In genomic region chr1:33733044-33733443, GRCm38 (mm10) we compare ENCODE assay signal across 21 mouse cellular contexts. TPM values are rescaled to one million over a fixed set of nuclear protein-coding genes. Genes with fewer than 3 reads are reported as not detected.
DNase-seq lines count a peak whose midpoint lies in the region; ATAC-seq and TF ChIP-seq lines count a peak whose summit lies in the region.
"Had no signal": no experiment of that assay in that cellular context is flagged by ENCODE, and none has a peak within 500 bp of the region (broad histone marks: within the 10 kb centered on the region; RNA-seq: fewer than 3 reads in every experiment).

No protein-coding gene starts in this region.

- no peaks in the 10 kb centered on the region for H3K9me3 ChIP-seq in embryonic facial prominence, embryonic 15.5 days (replicated peaks)
- no peaks in the 10 kb centered on the region for H3K9me3 ChIP-seq in embryonic facial prominence, embryonic 10.5 days
- no peaks in the 10 kb centered on the region for H3K9me3 ChIP-seq in kidney, postnatal 0 days (replicated peaks; ENCODE audit: low read length)
- H3K9me3 ChIP-seq in neural tube, embryonic 14.5 days (ENCODE audit: control insufficient read depth, low read length): no peaks in the 10 kb centered on the region
- H3K9me3 ChIP-seq in neural tube, embryonic 15.5 days (replicated peaks): no peaks in the 10 kb centered on the region
- no peaks in the 10 kb centered on the region for H3K9me3 ChIP-seq in stomach, postnatal 0 days (ENCODE audit: control insufficient read depth, low read length)
- H3K9me3 ChIP-seq: embryonic facial prominence, embryonic 12.5 days; forebrain, embryonic 15.5 days; G1E; heart, embryonic 13.5 days; liver, embryonic 13.5 days; megakaryocyte, embryonic 14.5 days; neural tube, embryonic 13.5 days had no signal

- no peaks in the 10 kb centered on the region for H3K27me3 ChIP-seq in embryonic facial prominence, embryonic 15.5 days
- H3K27me3 ChIP-seq in embryonic facial prominence, embryonic 10.5 days (replicated peaks; ENCODE audit: low read depth, poor library complexity, severe bottlenecking): no peaks in the 10 kb centered on the region
- no peaks in the 10 kb centered on the region for H3K27me3 ChIP-seq in kidney, postnatal 0 days (ENCODE audit: insufficient read depth, low read length)
- no peaks in the 10 kb centered on the region for H3K27me3 ChIP-seq in neural tube, embryonic 14.5 days (ENCODE audit: control insufficient read depth, insufficient read depth, low read length)
- H3K27me3 ChIP-seq in neural tube, embryonic 15.5 days (replicated peaks): no peaks in the 10 kb centered on the region
- no peaks in the 10 kb centered on the region for H3K27me3 ChIP-seq in stomach, postnatal 0 days (ENCODE audit: control insufficient read depth, insufficient read depth, low read length)
- H3K27me3 ChIP-seq: embryonic facial prominence, embryonic 12.5 days; forebrain, embryonic 15.5 days; heart, embryonic 13.5 days; liver, embryonic 13.5 days; megakaryocyte, embryonic 14.5 days; neural tube, embryonic 13.5 days had no signal

- no peak overlapping the region for H3K9ac ChIP-seq in embryonic facial prominence, embryonic 15.5 days
- no peak overlapping the region for H3K9ac ChIP-seq in kidney, postnatal 0 days (ENCODE audit: low read depth, low read length)
- no peak overlapping the region for H3K9ac ChIP-seq in neural tube, embryonic 14.5 days (replicated peaks; ENCODE audit: low read depth, low read length)
- no peak overlapping the region for H3K9ac ChIP-seq in neural tube, embryonic 15.5 days (replicated peaks)
- H3K9ac ChIP-seq in stomach, postnatal 0 days (ENCODE audit: low read length): no peak overlapping the region
- H3K9ac ChIP-seq: embryonic facial prominence, embryonic 12.5 days; forebrain, embryonic 15.5 days; heart, embryonic 13.5 days; liver, embryonic 13.5 days; neural tube, embryonic 13.5 days had no signal

- no peak for DNase-seq in embryonic facial prominence, embryonic 10.5 days (ENCODE audit: low spot score)
- DNase-seq in kidney, postnatal 0 days (ENCODE audit: low spot score): no peak
- DNase-seq in kidney, adult 11 months: no peak
- no peak for DNase-seq in stomach, postnatal 0 days (ENCODE audit: low spot score)
- no peak for DNase-seq in thymus, postnatal 10 days (ENCODE audit: low spot score in 2 of 2)
- DNase-seq: cerebellum, adult 2 months; gastrocnemius, adult 2 months; heart, adult 11 months; liver, embryonic 13.5 days; right cerebral cortex, postnatal 14 days; spleen, adult 18-20 months; thymus, adult 2 months had no signal

- 81% methylated on average over 9 of the region's 9 CpGs for WGBS in embryonic facial prominence, embryonic 15.5 days
- WGBS in embryonic facial prominence, embryonic 10.5 days: 90% methylated on average over 9 of the region's 9 CpGs
- WGBS in kidney, postnatal 0 days: 84% methylated on average over 9 of the region's 9 CpGs
- WGBS in neural tube, embryonic 14.5 days: 90% methylated on average over 9 of the region's 9 CpGs
- 91% methylated on average over 9 of the region's 9 CpGs for WGBS in neural tube, embryonic 15.5 days
- WGBS in stomach, postnatal 0 days: 80% methylated on average over 9 of the region's 9 CpGs

- TF ChIP-seq EP300 in stomach, postnatal 0 days (optimal IDR thresholded peaks at IDR 0.05): no peak

- H3K4me2 ChIP-seq in embryonic facial prominence, embryonic 15.5 days (replicated peaks): no peak overlapping the region
- H3K4me2 ChIP-seq in kidney, postnatal 0 days (ENCODE audit: low read length): no peak overlapping the region
- H3K4me2 ChIP-seq in neural tube, embryonic 14.5 days (ENCODE audit: low read depth, low read length): no peak overlapping the region
- no peak overlapping the region for H3K4me2 ChIP-seq in neural tube, embryonic 15.5 days
- H3K4me2 ChIP-seq in stomach, postnatal 0 days (replicated peaks; ENCODE audit: low read depth): no peak overlapping the region
- H3K4me2 ChIP-seq: embryonic facial prominence, embryonic 12.5 days; forebrain, embryonic 15.5 days; heart, embryonic 13.5 days; liver, embryonic 13.5 days; neural tube, embryonic 13.5 days had no signal

- no peak overlapping the region for H3K27ac ChIP-seq in embryonic facial prominence, embryonic 15.5 days (replicated peaks)
- H3K27ac ChIP-seq in embryonic facial prominence, embryonic 10.5 days (replicated peaks): no peak overlapping the region
- H3K27ac ChIP-seq in kidney, postnatal 0 days: no peak overlapping the region
- no peak overlapping the region for H3K27ac ChIP-seq in neural tube, embryonic 14.5 days (ENCODE audit: low read depth, low read length)
- H3K27ac ChIP-seq in neural tube, embryonic 15.5 days (replicated peaks): no peak overlapping the region
- H3K27ac ChIP-seq in stomach, postnatal 0 days (replicated peaks): no peak overlapping the region
- H3K27ac ChIP-seq: embryonic facial prominence, embryonic 12.5 days; forebrain, embryonic 15.5 days; gastrocnemius, adult 2 months; heart, embryonic 13.5 days; liver, embryonic 13.5 days had no signal

- no peak overlapping the region for H3K4me3 ChIP-seq in embryonic facial prominence, embryonic 15.5 days (replicated peaks)
- H3K4me3 ChIP-seq in embryonic facial prominence, embryonic 10.5 days: no peak overlapping the region
- no peak overlapping the region for H3K4me3 ChIP-seq in kidney, postnatal 0 days (replicated peaks; ENCODE audit: low read depth, low read length)
- H3K4me3 ChIP-seq in neural tube, embryonic 14.5 days (ENCODE audit: low read depth, low read length): no peak overlapping the region
- H3K4me3 ChIP-seq in neural tube, embryonic 15.5 days (replicated peaks): no peak overlapping the region
- no peak overlapping the region for H3K4me3 ChIP-seq in stomach, postnatal 0 days (ENCODE audit: low read depth, low read length)
- H3K4me3 ChIP-seq: embryonic facial prominence, embryonic 12.5 days; forebrain, embryonic 15.5 days; gastrocnemius, adult 2 months; heart, embryonic 13.5 days; liver, embryonic 13.5 days; megakaryocyte, embryonic 14.5 days; neural tube, embryonic 13.5 days had no signal

- ATAC-seq in embryonic facial prominence, embryonic 15.5 days (ENCODE audit: insufficient number of reproducible peaks, low FRiP score, low TSS enrichment, low read depth): 0 out of 2 replicates have a peak, but pooled peaks have one; percentile 47
- peak; percentile 62; the same call in 1 of the 2 replicates for ATAC-seq in kidney, postnatal 0 days (replicated peaks; ENCODE audit: low FRiP score, low read depth)
- ATAC-seq in neural tube, embryonic 14.5 days (ENCODE audit: low read depth): 0 out of 2 replicates have a peak, but pooled peaks have one; percentile 21
- ATAC-seq in neural tube, embryonic 15.5 days (ENCODE audit: low FRiP score): no peak
- ATAC-seq in stomach, postnatal 0 days (ENCODE audit: low FRiP score, low TSS enrichment): peak; percentile 59
- ATAC-seq: forebrain, embryonic 15.5 days had no signal

- TF ChIP-seq CTCF in kidney, postnatal 0 days (IDR thresholded peaks at IDR 0.05; ENCODE audit: low read depth): no peak
- TF ChIP-seq CTCF in stomach, postnatal 0 days (IDR thresholded peaks at IDR 0.05; ENCODE audit: low read depth): no peak

- H3K4me1 ChIP-seq in embryonic facial prominence, embryonic 15.5 days: no peaks in the 10 kb centered on the region
- H3K4me1 ChIP-seq in embryonic facial prominence, embryonic 10.5 days: no peaks in the 10 kb centered on the region
- no peaks in the 10 kb centered on the region for H3K4me1 ChIP-seq in kidney, postnatal 0 days (replicated peaks; ENCODE audit: insufficient read depth, low read length)
- no peaks in the 10 kb centered on the region for H3K4me1 ChIP-seq in neural tube, embryonic 14.5 days (ENCODE audit: control insufficient read depth, insufficient read depth, low read length)
- H3K4me1 ChIP-seq in neural tube, embryonic 15.5 days: no peaks in the 10 kb centered on the region
- no peaks in the 10 kb centered on the region for H3K4me1 ChIP-seq in stomach, postnatal 0 days (replicated peaks; ENCODE audit: control insufficient read depth, insufficient read depth)
- H3K4me1 ChIP-seq: embryonic facial prominence, embryonic 12.5 days; forebrain, embryonic 15.5 days; heart, embryonic 13.5 days; megakaryocyte, embryonic 14.5 days had no signal

- H3K36me3 ChIP-seq in embryonic facial prominence, embryonic 15.5 days: peaks cover 76% of the 10 kb centered on the region
- H3K36me3 ChIP-seq in embryonic facial prominence, embryonic 10.5 days (replicated peaks): peaks cover 100% of the 10 kb centered on the region
- peaks cover 37% of the 10 kb centered on the region for H3K36me3 ChIP-seq in kidney, postnatal 0 days (ENCODE audit: insufficient read depth, low read length)
- peaks cover 15% of the 10 kb centered on the region; the same call in 1 of the 2 replicates for H3K36me3 ChIP-seq in neural tube, embryonic 14.5 days (ENCODE audit: control insufficient read depth, insufficient read depth, low read length)
- peaks cover 57% of the 10 kb centered on the region for H3K36me3 ChIP-seq in neural tube, embryonic 15.5 days
- H3K36me3 ChIP-seq in stomach, postnatal 0 days (ENCODE audit: control insufficient read depth, insufficient read depth, low read length): peaks cover 18% of the 10 kb centered on the region
- H3K36me3 ChIP-seq: G1E had no signal

RNA-seq across cellular contexts. Expression of gene Rab23, which starts 13.4 kb away (rescaled TPM):
- polyA plus RNA-seq in embryonic facial prominence, embryonic 15.5 days (2015; fragmentation: Nextera tagmentation; extraction: Ambion mirVana): 28.1 and 28.2 TPM in 2 replicates
- polyA plus RNA-seq in embryonic facial prominence, embryonic 10.5 days (2016; fragmentation: Nextera tagmentation; extraction: Ambion mirVana): 32.3 and 35.2 TPM in 2 replicates
- polyA plus RNA-seq in kidney, postnatal 0 days (2015; fragmentation: Nextera tagmentation; extraction: Ambion mirVana): 17.9 and 18.4 TPM in 2 replicates
- polyA plus RNA-seq in neural tube, embryonic 14.5 days (2014; fragmentation: Nextera tagmentation; extraction: Ambion mirVana): 30.9 and 33.5 TPM in 2 replicates
- polyA plus RNA-seq in neural tube, embryonic 15.5 days (2015; fragmentation: Nextera tagmentation; extraction: Ambion mirVana): 31.1 and 32.4 TPM in 2 replicates
- polyA plus RNA-seq in stomach, postnatal 0 days (2015; fragmentation: Nextera tagmentation; extraction: Ambion mirVana): 14.9 and 17.0 TPM in 2 replicates
- polyA plus RNA-seq: G1E had no signal

RNA-seq across cellular contexts. Expression of gene Bag2, which starts 24.6 kb away (rescaled TPM):
- polyA plus RNA-seq in embryonic facial prominence, embryonic 15.5 days (2015; fragmentation: Nextera tagmentation; extraction: Ambion mirVana): 55.5 and 56.6 TPM in 2 replicates
- 59.0 and 65.7 TPM in 2 replicates for polyA plus RNA-seq in embryonic facial prominence, embryonic 10.5 days (2016; fragmentation: Nextera tagmentation; extraction: Ambion mirVana)
- polyA plus RNA-seq in kidney, postnatal 0 days (2015; fragmentation: Nextera tagmentation; extraction: Ambion mirVana): 76.9 and 81.0 TPM in 2 replicates
- polyA plus RNA-seq in neural tube, embryonic 14.5 days (2014; fragmentation: Nextera tagmentation; extraction: Ambion mirVana): 20.0 and 22.1 TPM in 2 replicates
- 24.2 and 29.9 TPM in 2 replicates for polyA plus RNA-seq in neural tube, embryonic 15.5 days (2015; fragmentation: Nextera tagmentation; extraction: Ambion mirVana)
- 52.0 and 52.5 TPM in 2 replicates for polyA plus RNA-seq in stomach, postnatal 0 days (2015; fragmentation: Nextera tagmentation; extraction: Ambion mirVana)
